Mouse (Mus musculus) intestine, embryonic 15.5 days (tissue): ENCODE results near the gene 1700029H14Rik. TPM values are rescaled to one million over a fixed set of nuclear protein-coding genes. Genes with fewer than 3 reads are reported as not detected.

Experiments used
- ATAC-seq: fragments of 200-750 bp; cut with Nextera tagmentation; 2 replicates; pipeline ENCODE4 v1.8.0; 2017; ENCODE audit warnings: moderate TSS enrichment, moderate library complexity
- H3K27ac ChIP-seq: fragments of 300-500 bp; sonication (generic); 2 replicates; pipeline ENCODE4 v1.5.1; 2015; ENCODE audit warnings: mild to moderate bottlenecking, inconsistent platforms
- H3K27me3 ChIP-seq: fragments of 300-500 bp; sonication (generic); replicated peaks from 2 replicates; pipeline ENCODE4 v1.6.1; 2015; ENCODE audit warnings: inconsistent platforms
- H3K36me3 ChIP-seq: fragments of 300-500 bp; sonication (generic); 2 replicates; pipeline ENCODE4 v1.6.1; 2015; ENCODE audit warnings: inconsistent platforms
- H3K4me1 ChIP-seq: fragments of 300-500 bp; sonication (generic); replicated peaks from 2 replicates; pipeline ENCODE4 v1.6.1; 2015; ENCODE audit warnings: inconsistent platforms
- H3K4me2 ChIP-seq: fragments of 300-500 bp; sonication (generic); replicated peaks from 2 replicates; pipeline ENCODE4 v1.6.1; 2015; ENCODE audit warnings: mild to moderate bottlenecking, inconsistent platforms
- H3K4me3 ChIP-seq: fragments of 300-500 bp; sonication (generic); replicated peaks from 2 replicates; pipeline ENCODE4 v1.5.1; 2015; ENCODE audit warnings: inconsistent platforms
- H3K9ac ChIP-seq: fragments of 300-500 bp; sonication (generic); 2 replicates; pipeline ENCODE4 v1.6.1; 2015; ENCODE audit warnings: inconsistent platforms
- H3K9me3 ChIP-seq: fragments of 300-500 bp; sonication (generic); 2 replicates; pipeline ENCODE4 v1.6.1; 2016; ENCODE audit warnings: inconsistent platforms
- WGBS: fragments of 180-500 bp; shearing (Covaris S2); methylation state at CpG from one replicate; pipeline ENCODE4 v1.1.7; 2015; 5-methylcytosine and 5-hydroxymethylcytosine counted together
- polyA plus RNA-seq: library from polyadenylated mRNA; unstranded; fragments of >200 nt; fragmentation: Nextera tagmentation; extraction: Ambion mirVana; gene quantifications from 2 replicates; pipeline ENCODE4 v1.2.1, GENCODE M21; 2015

The 1700029H14Rik gene
- polyA plus RNA-seq, 1 experiment from 2014 or later, result not detected

DNA sequence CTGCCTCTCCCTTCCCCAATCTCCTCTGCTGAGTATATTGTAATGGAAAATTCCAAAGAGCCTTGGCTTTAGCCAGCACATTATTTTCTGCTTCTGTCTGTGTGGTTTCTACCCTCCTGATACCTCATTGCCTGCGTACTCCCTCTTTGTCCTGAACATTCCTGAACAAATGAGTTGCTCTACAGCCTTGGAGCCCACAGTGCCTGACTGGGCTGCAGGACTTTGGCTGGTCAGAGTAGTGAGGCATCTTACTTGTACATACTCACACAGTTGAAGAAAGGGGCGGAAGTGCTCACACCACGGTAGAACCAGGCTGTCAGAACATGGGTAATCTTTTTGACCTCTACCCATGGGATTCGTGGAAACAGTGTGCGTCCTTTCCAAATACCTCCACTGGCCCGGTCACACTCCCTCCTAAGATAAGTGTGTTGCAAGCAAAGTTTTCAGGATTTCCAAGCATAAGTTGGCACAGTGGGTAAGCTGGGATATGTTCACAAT lies 44.9 kb downstream of the 1700029H14Rik start:
- no peaks in the 10 kb centered on the region for H3K27me3 ChIP-seq
- ATAC-seq, result no peak
- H3K4me1 ChIP-seq, result peaks cover 33% of the 10 kb centered on the region
- H3K4me3 ChIP-seq, result no peak overlapping the region
- no peaks in the 10 kb centered on the region for H3K9me3 ChIP-seq
- WGBS, result 85% methylated on average over 6 of the region's 6 CpGs
- H3K9ac ChIP-seq, result no peak overlapping the region
- no peak overlapping the region for H3K4me2 ChIP-seq
- H3K36me3 ChIP-seq, result no peaks in the 10 kb centered on the region
- no peak overlapping the region for H3K27ac ChIP-seq

DNA sequence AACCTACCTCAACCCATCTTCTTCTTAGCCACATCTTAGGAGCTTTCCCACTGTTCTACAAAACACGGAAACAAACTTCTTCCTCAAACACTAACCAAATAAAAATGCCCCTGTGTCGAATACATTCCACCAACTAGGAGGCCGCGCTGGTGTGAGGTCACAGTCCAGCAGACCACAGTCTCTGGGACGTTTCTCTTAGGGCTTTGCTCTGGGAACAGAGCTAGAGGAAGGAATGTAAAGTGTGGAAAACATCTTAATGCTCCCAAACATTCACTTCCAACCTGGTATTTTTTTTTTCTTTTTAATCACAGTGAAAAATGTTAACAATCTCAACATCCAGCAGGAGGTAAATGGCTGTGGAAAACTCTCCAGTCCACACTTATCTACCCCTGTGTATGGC lies 45.5 kb downstream of the 1700029H14Rik start:
- Histone ChIP-seq H3K9me3 (no peaks in the 10 kb centered on the region), H3K27me3 (no peaks in the 10 kb centered on the region), H3K4me1 (peaks cover 36% of the 10 kb centered on the region), H3K4me2 (no peak overlapping the region), H3K27ac (0 out of 2 replicates have a peak overlapping the region, but pooled peaks have one; percentile 8), H3K4me3 (no peak overlapping the region), H3K9ac (no peak overlapping the region), H3K36me3 (no peaks in the 10 kb centered on the region)
- WGBS, result 54% methylated on average over 5 of the region's 5 CpGs
- no peak for ATAC-seq

DNA sequence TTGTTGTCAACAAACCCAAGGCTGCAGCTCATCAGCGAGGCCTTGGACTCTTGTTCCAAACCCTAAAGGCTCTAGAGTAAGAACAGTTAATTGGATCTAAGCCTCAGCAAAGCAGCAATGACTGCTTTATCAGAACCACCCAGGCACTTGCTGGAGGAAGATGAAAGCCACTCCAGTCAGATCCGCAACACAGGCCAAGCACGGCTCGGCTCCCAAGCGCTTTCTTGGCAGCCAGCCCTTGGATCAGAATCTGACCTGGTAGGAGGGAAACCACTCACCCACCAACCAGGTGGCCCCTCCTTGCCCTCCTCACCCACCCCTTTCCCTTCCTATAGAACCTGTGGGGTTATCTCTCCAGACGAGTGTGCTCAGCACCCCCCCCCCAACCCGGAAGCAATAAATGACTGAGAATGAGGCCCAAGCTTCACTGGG lies 46.2 kb downstream of the 1700029H14Rik start:
- no peak overlapping the region for H3K27ac ChIP-seq
- H3K36me3 ChIP-seq, result no peaks in the 10 kb centered on the region
- H3K9me3 ChIP-seq, result no peaks in the 10 kb centered on the region
- no peak overlapping the region for H3K4me2 ChIP-seq
- no peak overlapping the region for H3K4me3 ChIP-seq
- H3K4me1 ChIP-seq, result peaks cover 33% of the 10 kb centered on the region
- H3K9ac ChIP-seq, result no peak overlapping the region
- H3K27me3 ChIP-seq, result no peaks in the 10 kb centered on the region
- WGBS, result 52% methylated on average over 7 of the region's 7 CpGs
- ATAC-seq, result peak; percentile 44

DNA sequence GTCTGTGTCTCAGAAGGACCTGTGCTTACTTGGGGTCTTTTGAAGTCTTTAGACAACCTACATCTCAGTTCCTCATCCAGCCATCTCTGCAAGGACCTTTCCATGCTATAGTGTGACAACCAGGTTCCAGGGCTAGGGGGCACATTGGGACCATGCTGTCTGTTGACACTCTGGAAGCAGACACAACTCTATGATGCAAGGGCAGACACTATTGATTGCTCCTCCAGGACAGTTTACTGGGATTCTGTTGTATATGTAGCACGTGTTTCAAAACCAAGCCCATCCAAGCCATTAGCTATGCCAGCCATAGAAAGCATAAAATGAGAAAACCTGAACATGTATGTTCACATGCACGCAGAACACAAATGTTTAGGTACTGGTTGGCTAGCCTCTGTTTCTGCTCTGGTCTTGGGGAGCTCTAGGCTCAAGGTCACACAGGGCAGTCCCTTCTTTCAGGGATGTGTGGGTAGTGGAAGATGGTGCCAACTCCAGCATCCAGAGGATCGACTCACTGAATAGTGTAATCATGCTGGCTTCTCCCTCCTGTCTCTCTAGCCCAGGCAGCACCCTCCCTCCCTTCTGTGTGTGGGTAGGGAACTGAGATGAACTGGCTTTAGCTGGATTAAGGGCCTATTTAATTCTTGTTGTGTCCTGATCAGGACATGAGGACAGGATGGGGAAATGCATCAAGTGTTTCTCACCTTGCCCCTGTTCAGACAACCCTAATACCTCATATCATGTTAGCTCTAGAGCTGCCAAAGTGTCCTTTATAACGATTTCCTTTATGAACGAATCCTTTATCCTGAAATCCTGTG lies 48.5 kb downstream of the 1700029H14Rik start:
- Histone ChIP-seq H3K27me3 (no peaks in the 10 kb centered on the region), H3K9ac (no peak overlapping the region), H3K4me1 (peaks cover 20% of the 10 kb centered on the region), H3K4me3 (no peak overlapping the region), H3K27ac (no peak overlapping the region), H3K9me3 (no peaks in the 10 kb centered on the region), H3K36me3 (no peaks in the 10 kb centered on the region), H3K4me2 (no peak overlapping the region)
- no peak for ATAC-seq
- 82% methylated on average over 5 of the region's 5 CpGs for WGBS

DNA sequence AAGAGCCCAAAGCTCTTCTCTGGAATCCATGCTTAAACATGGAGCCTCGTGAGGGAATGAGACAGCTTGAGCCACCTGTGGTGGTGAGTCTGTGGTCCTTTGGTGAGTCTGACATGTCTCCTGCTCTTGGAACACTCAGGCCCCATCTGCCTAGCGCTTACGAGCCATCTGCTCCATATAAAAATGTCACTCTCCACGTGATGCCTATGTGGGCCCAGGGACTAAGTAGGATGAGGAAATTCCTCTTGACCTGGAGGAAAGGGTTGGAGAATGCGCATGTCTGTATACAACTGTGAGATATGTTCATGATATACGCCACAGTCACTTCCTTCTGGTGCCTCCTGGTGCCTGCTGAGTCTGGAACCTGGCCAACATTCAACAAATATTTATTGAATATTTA lies 49.6 kb downstream of the 1700029H14Rik start:
- Histone ChIP-seq H3K9me3 (no peaks in the 10 kb centered on the region), H3K4me2 (no peak overlapping the region), H3K4me3 (no peak overlapping the region), H3K27me3 (no peaks in the 10 kb centered on the region), H3K9ac (no peak overlapping the region), H3K27ac (no peak overlapping the region), H3K36me3 (no peaks in the 10 kb centered on the region), H3K4me1 (peaks cover 23% of the 10 kb centered on the region)
- WGBS, result 32% methylated on average over 6 of the region's 6 CpGs
- ATAC-seq, result peak; percentile 51

DNA sequence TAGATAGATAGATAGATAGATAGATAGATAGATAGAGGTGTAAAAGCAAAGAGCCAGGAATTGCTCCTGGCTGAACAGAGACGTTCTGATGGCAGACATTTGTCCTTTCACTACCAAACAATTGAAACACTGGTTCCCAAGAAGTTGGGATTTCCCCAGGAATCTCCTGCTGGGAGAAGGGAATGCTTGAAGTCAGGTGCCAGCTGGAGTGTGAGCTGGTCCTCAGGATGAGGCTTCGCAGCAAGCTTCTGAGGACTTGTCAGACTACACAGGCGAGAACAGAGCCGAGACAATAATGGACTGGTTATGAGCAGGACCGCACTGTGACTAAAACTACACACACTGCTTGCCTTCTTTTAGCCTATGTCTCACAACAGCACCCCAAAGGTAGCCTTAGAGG lies 50.2 kb downstream of the 1700029H14Rik start:
- no peak overlapping the region for H3K9ac ChIP-seq
- peaks cover 28% of the 10 kb centered on the region for H3K4me1 ChIP-seq
- no peak overlapping the region for H3K4me3 ChIP-seq
- H3K4me2 ChIP-seq, result no peak overlapping the region
- no peaks in the 10 kb centered on the region for H3K27me3 ChIP-seq
- ATAC-seq, result no peak
- WGBS, result 85% methylated on average over 5 of the region's 5 CpGs
- no peaks in the 10 kb centered on the region for H3K36me3 ChIP-seq
- H3K27ac ChIP-seq, result no peak overlapping the region
- no peaks in the 10 kb centered on the region for H3K9me3 ChIP-seq

DNA sequence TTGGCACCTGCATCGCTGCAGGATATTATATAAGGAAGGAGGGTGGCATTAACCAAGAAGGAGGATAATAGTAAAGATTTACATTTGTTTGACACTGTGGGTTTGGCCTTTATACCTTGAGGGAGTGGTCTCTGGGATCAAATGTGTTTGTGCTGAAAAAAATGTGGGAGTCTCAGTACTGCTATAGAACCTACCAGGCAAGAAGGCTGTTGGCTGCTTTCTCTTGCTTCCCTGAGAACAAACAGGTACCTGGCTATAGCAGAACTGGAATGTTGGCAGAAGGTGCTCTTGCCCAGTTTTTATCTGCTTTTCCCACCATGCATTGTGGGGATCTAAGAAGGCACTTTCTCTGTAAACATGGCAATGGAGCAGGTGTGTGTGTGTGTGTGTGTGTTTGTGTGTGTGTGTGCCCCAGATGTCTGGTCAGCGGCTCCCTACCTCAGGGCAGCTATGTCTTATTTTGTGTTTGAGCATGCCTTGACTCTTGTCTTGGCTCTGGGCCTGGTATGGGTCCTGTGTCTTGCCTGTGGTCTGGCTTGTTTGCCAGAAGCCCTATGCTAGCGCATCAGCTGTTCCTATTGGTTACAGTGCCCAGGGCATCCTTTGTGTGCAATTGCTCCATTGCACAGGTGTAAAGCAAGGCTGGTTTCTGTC lies 54.9 kb downstream of the 1700029H14Rik start:
- H3K9ac ChIP-seq, result no peak overlapping the region
- H3K36me3 ChIP-seq, result no peaks in the 10 kb centered on the region
- no peaks in the 10 kb centered on the region for H3K27me3 ChIP-seq
- H3K4me3 ChIP-seq, result no peak overlapping the region
- no peak overlapping the region for H3K4me2 ChIP-seq
- peak; percentile 44 for ATAC-seq
- WGBS, result 59% methylated on average over 3 of the region's 3 CpGs
- peak overlapping the region; percentile 44 for H3K27ac ChIP-seq
- no peaks in the 10 kb centered on the region for H3K9me3 ChIP-seq
- H3K4me1 ChIP-seq, result peaks cover 24% of the 10 kb centered on the region

DNA sequence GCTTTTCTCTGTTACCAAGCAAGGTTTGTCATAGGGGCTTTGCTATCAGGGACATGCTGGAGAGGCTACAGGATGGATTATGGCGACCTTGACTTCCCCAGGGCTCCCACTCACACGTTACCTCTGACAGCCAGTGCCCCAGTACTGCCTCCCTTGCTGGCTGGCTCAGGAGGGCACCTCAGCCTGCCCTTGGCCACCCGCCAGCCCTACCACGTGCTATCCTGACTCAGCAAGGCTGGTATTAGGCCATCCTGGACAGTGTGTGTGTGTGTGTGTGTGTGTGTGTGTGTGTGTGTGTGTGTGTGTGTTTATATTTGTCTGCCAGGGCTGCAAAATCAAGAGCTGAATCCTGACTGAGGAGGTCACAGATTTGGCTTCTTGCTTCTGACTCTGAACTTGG lies 55.4 kb downstream of the 1700029H14Rik start:
- H3K4me1 ChIP-seq, result peaks cover 21% of the 10 kb centered on the region
- no peak overlapping the region for H3K4me3 ChIP-seq
- peak overlapping the region; percentile 44 for H3K27ac ChIP-seq
- H3K36me3 ChIP-seq, result no peaks in the 10 kb centered on the region
- no peaks in the 10 kb centered on the region for H3K27me3 ChIP-seq
- no peaks in the 10 kb centered on the region for H3K9me3 ChIP-seq
- 40% methylated on average over 4 of the region's 4 CpGs for WGBS
- H3K9ac ChIP-seq, result no peak overlapping the region
- H3K4me2 ChIP-seq, result no peak overlapping the region
- peak; percentile 86 for ATAC-seq

DNA sequence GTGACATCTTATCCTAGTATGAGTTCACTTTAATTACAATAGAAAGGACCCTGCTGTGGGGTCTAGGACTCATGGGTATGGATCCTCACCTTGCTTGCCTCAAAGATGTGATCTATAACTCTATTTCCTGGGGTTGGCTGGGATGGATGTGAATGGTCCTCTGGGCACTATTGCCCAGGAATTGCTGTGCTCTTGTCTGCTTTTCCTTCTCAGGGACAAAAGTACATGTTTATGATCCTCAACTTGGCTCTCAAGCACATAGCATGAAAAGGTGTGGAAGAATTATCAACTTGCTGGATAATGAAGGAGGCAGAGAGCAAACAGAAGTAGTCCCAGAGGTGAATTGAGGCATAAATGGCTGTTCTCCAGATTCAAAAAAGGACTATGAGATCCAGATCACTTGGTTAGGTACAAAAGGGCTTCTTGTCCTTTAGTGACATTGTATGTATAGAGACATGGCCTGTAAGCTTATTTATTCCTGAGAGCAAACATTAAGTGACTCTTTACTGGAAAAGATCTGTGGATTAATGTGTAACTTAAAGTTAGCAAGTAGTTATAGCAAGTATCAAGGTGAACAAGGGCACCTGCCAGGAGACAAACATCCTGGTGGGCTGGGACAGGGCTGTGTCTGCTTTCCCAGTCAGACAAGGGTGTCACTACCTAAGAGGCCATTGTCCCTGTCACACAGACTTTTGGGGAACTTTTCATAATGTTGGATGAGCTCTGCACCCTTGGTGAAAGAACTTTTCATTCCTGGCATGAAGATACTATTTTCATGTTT lies 57.2 kb downstream of the 1700029H14Rik start:
- Histone ChIP-seq H3K4me2 (no peak overlapping the region), H3K9ac (no peak overlapping the region), H3K36me3 (no peaks in the 10 kb centered on the region), H3K27ac (peak overlapping the region; percentile 18), H3K9me3 (no peaks in the 10 kb centered on the region), H3K4me1 (peaks cover 21% of the 10 kb centered on the region), H3K4me3 (no peak overlapping the region), H3K27me3 (no peaks in the 10 kb centered on the region)
- ATAC-seq, result peak; percentile 78

DNA sequence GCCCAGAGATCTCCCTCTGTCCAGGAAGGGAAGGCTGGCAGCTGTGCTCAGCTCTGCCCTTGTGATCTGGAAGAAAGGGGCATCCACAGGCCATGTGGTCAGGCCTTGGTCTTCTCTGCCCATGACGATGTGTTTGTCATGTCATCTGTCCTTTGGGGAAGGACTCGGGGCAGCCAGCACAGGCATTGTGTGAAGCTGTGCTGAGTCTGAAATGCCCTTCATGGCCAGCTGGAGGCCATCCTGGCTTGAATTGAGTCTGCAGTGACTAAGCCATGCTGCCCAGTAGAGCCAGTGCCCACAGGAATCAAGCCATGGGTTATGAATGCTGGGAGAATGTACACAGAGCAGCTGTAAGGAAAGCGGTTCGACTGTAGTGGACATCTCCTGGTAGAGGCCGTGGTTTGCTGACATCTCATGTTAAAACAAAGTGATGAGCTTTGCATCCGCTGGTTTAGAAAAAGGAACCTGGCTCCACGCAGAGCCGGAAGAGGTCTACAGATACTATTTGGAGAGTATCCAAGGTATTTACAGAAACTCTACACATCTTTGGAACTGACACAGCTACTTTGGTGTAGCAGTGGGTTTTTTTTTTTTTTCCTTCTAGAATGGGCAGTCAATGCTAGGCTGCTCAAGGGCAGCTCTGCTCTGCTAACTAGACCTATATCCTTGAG lies 58.2 kb downstream of the 1700029H14Rik start:
- H3K9ac ChIP-seq, result no peak overlapping the region
- no peak overlapping the region for H3K4me2 ChIP-seq
- H3K36me3 ChIP-seq, result no peaks in the 10 kb centered on the region
- no peaks in the 10 kb centered on the region for H3K9me3 ChIP-seq
- peaks cover 21% of the 10 kb centered on the region for H3K4me1 ChIP-seq
- peak overlapping the region; percentile 1 for H3K27ac ChIP-seq
- H3K4me3 ChIP-seq, result no peak overlapping the region
- ATAC-seq, result no peak
- 63% methylated on average over 8 of the region's 8 CpGs for WGBS
- H3K27me3 ChIP-seq, result no peaks in the 10 kb centered on the region

DNA sequence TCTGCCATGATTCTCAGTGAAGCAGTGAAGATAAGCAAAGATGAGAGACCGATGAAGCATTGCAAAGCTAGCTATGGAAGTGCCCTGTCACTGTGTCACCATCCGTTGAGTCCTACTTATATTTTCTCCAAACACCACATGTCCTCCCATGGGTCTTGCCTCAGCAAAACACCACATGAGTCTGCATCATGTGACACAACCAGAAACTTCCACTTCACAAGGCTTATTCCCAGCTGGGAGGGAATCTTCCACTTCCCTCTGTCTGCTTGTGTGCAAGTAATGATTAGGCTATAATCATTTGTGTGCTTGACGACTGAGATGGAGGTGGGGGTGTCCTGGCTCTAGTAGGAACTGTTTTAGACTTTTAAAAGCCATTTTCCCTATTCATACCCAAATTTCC lies 61.0 kb downstream of the 1700029H14Rik start:
- no peak for ATAC-seq
- H3K9me3 ChIP-seq, result no peaks in the 10 kb centered on the region
- no peak overlapping the region for H3K4me2 ChIP-seq
- no peaks in the 10 kb centered on the region for H3K27me3 ChIP-seq
- H3K4me3 ChIP-seq, result no peak overlapping the region
- no peak overlapping the region for H3K27ac ChIP-seq
- WGBS, result 83% methylated on average over 3 of the region's 3 CpGs
- H3K4me1 ChIP-seq, result peaks cover 7% of the 10 kb centered on the region; the same call in 1 of the 2 replicates
- H3K36me3 ChIP-seq, result no peaks in the 10 kb centered on the region
- no peak overlapping the region for H3K9ac ChIP-seq
